Mouse (Mus musculus): ENCODE results near the gene Atg4b. TPM values are rescaled to one million over a fixed set of nuclear protein-coding genes. Genes with fewer than 3 reads are reported as not detected.

Gene Atg4b
- polyA plus RNA-seq, 1 experiment from 2014 or later = 51.6 TPM

GRCm38 (mm10) chr1:93804818-93805217 is 53.5 kb downstream of the Atg4b start:
- H3K4me1 ChIP-seq (ENCODE audit: insufficient read depth) = peaks cover 36% of the 10 kb centered on the region
- H3K27ac ChIP-seq (ENCODE audit: low read depth) = peak overlapping the region; percentile 99
- H3K4me2 ChIP-seq (ENCODE audit: low read depth, low read length) = peak overlapping the region; percentile 93
- DNase-seq = no peak
- H3K36me3 ChIP-seq (replicated peaks; ENCODE audit: insufficient read depth, low read length) = peaks cover 29% of the 10 kb centered on the region
- H3K9me3 ChIP-seq (ENCODE audit: low read length) = no peaks in the 10 kb centered on the region
- 55% methylated on average over 4 of the region's 4 CpGs for WGBS (ENCODE audit: insufficient replicate concordance)
- no peaks in the 10 kb centered on the region for H3K27me3 ChIP-seq (ENCODE audit: insufficient read depth, low read length)
- TF ChIP-seq EP300 (IDR thresholded peaks at IDR 0.05; ENCODE audit: low read depth) = no peak
- no peak for TF ChIP-seq CTCF (IDR thresholded peaks at IDR 0.05; ENCODE audit: low read depth)
- peak overlapping the region; percentile 83 for H3K4me3 ChIP-seq (ENCODE audit: low read depth, low read length)
- H3K9ac ChIP-seq (replicated peaks) = peak overlapping the region; percentile 91; the same call in 1 of the 2 replicates
- no peak for ATAC-seq

- no peak for TF ChIP-seq CTCF (IDR thresholded peaks at IDR 0.05; ENCODE audit: low read depth)
- TF ChIP-seq EP300 (IDR thresholded peaks at IDR 0.05; ENCODE audit: low read depth) = no peak
- Histone ChIP-seq H3K27ac (ENCODE audit: low read depth) (peak overlapping the region; percentile 99), H3K27me3 (ENCODE audit: insufficient read depth, low read length) (no peaks in the 10 kb centered on the region), H3K9me3 (ENCODE audit: low read length) (no peaks in the 10 kb centered on the region), H3K4me3 (ENCODE audit: low read depth, low read length) (no peak overlapping the region), H3K36me3 (replicated peaks; ENCODE audit: insufficient read depth, low read length) (peaks cover 33% of the 10 kb centered on the region), H3K4me1 (ENCODE audit: insufficient read depth) (peaks cover 36% of the 10 kb centered on the region), H3K9ac (replicated peaks) (peak overlapping the region; percentile 36; the same call in 1 of the 2 replicates), H3K4me2 (ENCODE audit: low read depth, low read length) (peak overlapping the region; percentile 93)
- DNase-seq (peak; percentile 44), ATAC-seq (no peak)
- 49% methylated on average over 5 of the region's 5 CpGs for WGBS (ENCODE audit: insufficient replicate concordance)
Measured at GRCm38 (mm10) chr1:93805221-93805951, 54.1 kb downstream of the Atg4b start.

- WGBS (ENCODE audit: insufficient replicate concordance) = 82% methylated on average over 4 of the region's 4 CpGs
- H3K4me1 ChIP-seq (ENCODE audit: insufficient read depth) = peaks cover 16% of the 10 kb centered on the region
- TF ChIP-seq CTCF (IDR thresholded peaks at IDR 0.05; ENCODE audit: low read depth) (no peak), EP300 (IDR thresholded peaks at IDR 0.05; ENCODE audit: low read depth) (no peak)
- H3K27me3 ChIP-seq (ENCODE audit: insufficient read depth, low read length) = no peaks in the 10 kb centered on the region
- no peak overlapping the region for H3K27ac ChIP-seq (ENCODE audit: low read depth)
- H3K4me2 ChIP-seq (ENCODE audit: low read depth, low read length) = no peak overlapping the region
- no peak overlapping the region for H3K4me3 ChIP-seq (ENCODE audit: low read depth, low read length)
- H3K9me3 ChIP-seq (ENCODE audit: low read length) = no peaks in the 10 kb centered on the region
- DNase-seq = no peak
- no peak overlapping the region for H3K9ac ChIP-seq (replicated peaks)
- peaks cover 60% of the 10 kb centered on the region for H3K36me3 ChIP-seq (replicated peaks; ENCODE audit: insufficient read depth, low read length)
- ATAC-seq = no peak
Measured at GRCm38 (mm10) chr1:93808871-93809270, 57.6 kb downstream of the Atg4b start.

- H3K36me3 ChIP-seq (replicated peaks; ENCODE audit: insufficient read depth, low read length) = peaks cover 67% of the 10 kb centered on the region
- H3K9me3 ChIP-seq (ENCODE audit: low read length) = no peaks in the 10 kb centered on the region
- WGBS (ENCODE audit: insufficient replicate concordance) = 95% methylated on average over 3 of the region's 3 CpGs
- peaks cover 9% of the 10 kb centered on the region for H3K4me1 ChIP-seq (ENCODE audit: insufficient read depth)
- no peak overlapping the region for H3K4me2 ChIP-seq (ENCODE audit: low read depth, low read length)
- H3K27me3 ChIP-seq (ENCODE audit: insufficient read depth, low read length) = no peaks in the 10 kb centered on the region
- no peak for DNase-seq
- H3K9ac ChIP-seq (replicated peaks) = no peak overlapping the region
- H3K4me3 ChIP-seq (ENCODE audit: low read depth, low read length) = no peak overlapping the region
- no peak for ATAC-seq
- TF ChIP-seq CTCF (IDR thresholded peaks at IDR 0.05; ENCODE audit: low read depth) (no peak), EP300 (IDR thresholded peaks at IDR 0.05; ENCODE audit: low read depth) (no peak)
- H3K27ac ChIP-seq (ENCODE audit: low read depth) = no peak overlapping the region
Measured at GRCm38 (mm10) chr1:93810011-93810410, 58.7 kb downstream of the Atg4b start.

- no peak for ATAC-seq
- H3K27me3 ChIP-seq (ENCODE audit: insufficient read depth, low read length) = no peaks in the 10 kb centered on the region
- no peak overlapping the region for H3K4me2 ChIP-seq (ENCODE audit: low read depth, low read length)
- no peak for DNase-seq
- H3K9me3 ChIP-seq (ENCODE audit: low read length) = no peaks in the 10 kb centered on the region
- TF ChIP-seq CTCF (IDR thresholded peaks at IDR 0.05; ENCODE audit: low read depth) = no peak
- no peak for TF ChIP-seq EP300 (IDR thresholded peaks at IDR 0.05; ENCODE audit: low read depth)
- H3K36me3 ChIP-seq (replicated peaks; ENCODE audit: insufficient read depth, low read length) = peaks cover 77% of the 10 kb centered on the region
- no peaks in the 10 kb centered on the region for H3K4me1 ChIP-seq (ENCODE audit: insufficient read depth)
- no peak overlapping the region for H3K4me3 ChIP-seq (ENCODE audit: low read depth, low read length)
- H3K27ac ChIP-seq (ENCODE audit: low read depth) = no peak overlapping the region
- no peak overlapping the region for H3K9ac ChIP-seq (replicated peaks)
- 82% methylated on average over 8 of the region's 8 CpGs for WGBS (ENCODE audit: insufficient replicate concordance)
Measured at GRCm38 (mm10) chr1:93811495-93812039, 60.3 kb downstream of the Atg4b start.

GRCm38 (mm10) chr1:93817823-93818532 is 66.7 kb downstream of the Atg4b start:
- Histone ChIP-seq H3K9me3 (ENCODE audit: low read length) (no peaks in the 10 kb centered on the region), H3K27ac (ENCODE audit: low read depth) (peak overlapping the region; percentile 63), H3K4me2 (ENCODE audit: low read depth, low read length) (no peak overlapping the region), H3K27me3 (ENCODE audit: insufficient read depth, low read length) (no peaks in the 10 kb centered on the region), H3K9ac (replicated peaks) (no peak overlapping the region), H3K4me1 (ENCODE audit: insufficient read depth) (no peaks in the 10 kb centered on the region), H3K36me3 (replicated peaks; ENCODE audit: insufficient read depth, low read length) (peaks cover 73% of the 10 kb centered on the region), H3K4me3 (ENCODE audit: low read depth, low read length) (no peak overlapping the region)
- WGBS (ENCODE audit: insufficient replicate concordance) = 74% methylated on average over 8 of the region's 8 CpGs
- DNase-seq (no peak), ATAC-seq (no peak)
- no peak for TF ChIP-seq CTCF (IDR thresholded peaks at IDR 0.05; ENCODE audit: low read depth)
- no peak for TF ChIP-seq EP300 (IDR thresholded peaks at IDR 0.05; ENCODE audit: low read depth)
